ENCODE assay signal across 8 mouse cellular contexts in the genomic region with DNA sequence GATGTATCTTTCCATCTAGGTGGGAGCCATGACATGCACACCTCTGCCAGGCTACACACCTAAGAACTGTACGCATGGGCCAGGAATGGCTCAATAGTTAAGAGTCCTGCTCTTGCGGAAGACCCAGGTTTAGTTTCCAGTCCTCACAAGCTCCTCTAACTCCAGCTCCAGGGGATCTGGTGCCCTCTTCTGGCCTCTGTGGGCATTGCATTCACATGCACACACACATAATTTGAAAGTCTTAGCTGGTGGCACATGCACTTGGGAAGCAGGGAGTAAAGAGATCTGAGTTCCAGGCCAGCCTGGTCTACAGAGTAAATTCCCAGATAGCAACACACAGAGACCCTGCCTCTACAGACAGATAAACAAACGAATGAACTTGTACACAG. TPM values are rescaled to one million over a fixed set of nuclear protein-coding genes. Genes with fewer than 3 reads are reported as not detected.
DNase-seq lines count a peak whose midpoint lies in the region; ATAC-seq and TF ChIP-seq lines count a peak whose summit lies in the region.

No protein-coding gene starts in this region.

- WGBS in forebrain, embryonic 10.5 days: 95% methylated on average over 3 of the region's 3 CpGs
- WGBS in forebrain, embryonic 15.5 days: 89% methylated on average over 3 of the region's 3 CpGs
- 97% methylated on average over 3 of the region's 3 CpGs for WGBS in lung, embryonic 16.5 days
- WGBS in bone marrow, adult 2 months: 93% methylated on average over 3 of the region's 3 CpGs
- 96% methylated on average over 3 of the region's 3 CpGs for WGBS in small intestine, adult 2 months

- DNase-seq in forebrain, embryonic 10.5 days (ENCODE audit: extremely low spot score, low spot score): no peak
- no peak for DNase-seq in lung, postnatal 4 days
- no peak for DNase-seq in ovary, postnatal 14 days (ENCODE audit: low spot score)
- DNase-seq in spleen, postnatal 14 days (ENCODE audit: low spot score in 2 of 2): no peak

- no peak overlapping the region for H3K9ac ChIP-seq in forebrain, embryonic 15.5 days (replicated peaks)
- no peak overlapping the region for H3K9ac ChIP-seq in lung, embryonic 16.5 days (ENCODE audit: low read length)

- H3K36me3 ChIP-seq in forebrain, embryonic 10.5 days (replicated peaks): peaks cover 42% of the 10 kb centered on the region
- 0 out of 2 replicates have a peak, but pooled peaks cover 10% of the 10 kb centered on the region for H3K36me3 ChIP-seq in forebrain, embryonic 15.5 days
- peaks cover 10% of the 10 kb centered on the region for H3K36me3 ChIP-seq in lung, embryonic 16.5 days (ENCODE audit: control insufficient read depth, insufficient read depth, low read length)
- peaks cover 3% of the 10 kb centered on the region; the same call in 1 of the 2 replicates for H3K36me3 ChIP-seq in small intestine, adult 2 months (ENCODE audit: control insufficient read depth, insufficient read depth, low read length)

- H3K4me3 ChIP-seq in forebrain, embryonic 10.5 days: no peak overlapping the region
- H3K4me3 ChIP-seq in forebrain, embryonic 15.5 days: no peak overlapping the region
- H3K4me3 ChIP-seq in lung, embryonic 16.5 days (ENCODE audit: low read length): no peak overlapping the region
- no peak overlapping the region for H3K4me3 ChIP-seq in bone marrow, adult 2 months (replicated peaks; ENCODE audit: control insufficient read depth, low read depth, low read length)
- H3K4me3 ChIP-seq in small intestine, adult 2 months (ENCODE audit: low read depth, low read length): no peak overlapping the region

- peaks cover 35% of the 10 kb centered on the region for H3K4me1 ChIP-seq in forebrain, embryonic 10.5 days
- H3K4me1 ChIP-seq in forebrain, embryonic 15.5 days: peaks cover 12% of the 10 kb centered on the region
- H3K4me1 ChIP-seq in lung, embryonic 16.5 days (replicated peaks; ENCODE audit: control insufficient read depth, insufficient read depth, low read length): peaks cover 30% of the 10 kb centered on the region
- peaks cover 14% of the 10 kb centered on the region for H3K4me1 ChIP-seq in bone marrow, adult 2 months (ENCODE audit: control insufficient read depth, insufficient read depth, low read length)
- H3K4me1 ChIP-seq in small intestine, adult 2 months (ENCODE audit: control insufficient read depth, insufficient read depth, insufficient read length, low read length): peaks cover 3% of the 10 kb centered on the region

- no peak for ATAC-seq in forebrain, embryonic 15.5 days (replicated peaks)
- ATAC-seq in lung, embryonic 16.5 days (ENCODE audit: low read depth): no peak

- TF ChIP-seq POLR2A in bone marrow, adult 2 months (IDR thresholded peaks at IDR 0.05; ENCODE audit: borderline replicate concordance, control insufficient read depth, low read depth, low read length): no peak
- TF ChIP-seq POLR2A in small intestine, adult 2 months (IDR thresholded peaks at IDR 0.05; ENCODE audit: low read depth, low read length): no peak

- H3K4me2 ChIP-seq in forebrain, embryonic 15.5 days (replicated peaks): no peak overlapping the region
- H3K4me2 ChIP-seq in lung, embryonic 16.5 days (ENCODE audit: low read depth, low read length): no peak overlapping the region

- peaks cover 11% of the 10 kb centered on the region; the same call in 1 of the 2 replicates for H3K9me3 ChIP-seq in forebrain, embryonic 10.5 days
- H3K9me3 ChIP-seq in forebrain, embryonic 15.5 days: no peaks in the 10 kb centered on the region
- H3K9me3 ChIP-seq in lung, embryonic 16.5 days (ENCODE audit: control insufficient read depth, low read length): peaks cover 3% of the 10 kb centered on the region; the same call in 1 of the 2 replicates

- H3K27ac ChIP-seq in forebrain, embryonic 10.5 days: peak overlapping the region; percentile 77; the same call in 1 of the 2 replicates
- H3K27ac ChIP-seq in forebrain, embryonic 15.5 days (replicated peaks): no peak overlapping the region
- peak overlapping the region; percentile 93 for H3K27ac ChIP-seq in lung, embryonic 16.5 days (ENCODE audit: low read length)
- H3K27ac ChIP-seq in bone marrow, adult 2 months (ENCODE audit: control insufficient read depth, insufficient read depth, low read depth, low read length, poor library complexity): no peak overlapping the region
- H3K27ac ChIP-seq in small intestine, adult 2 months (ENCODE audit: insufficient read depth, low read depth, low read length): no peak overlapping the region

- H3K27me3 ChIP-seq in forebrain, embryonic 10.5 days (ENCODE audit: poor library complexity, severe bottlenecking): 0 out of 2 replicates have a peak, but pooled peaks cover 1% of the 10 kb centered on the region
- no peaks in the 10 kb centered on the region for H3K27me3 ChIP-seq in forebrain, embryonic 15.5 days
- H3K27me3 ChIP-seq in lung, embryonic 16.5 days (ENCODE audit: control insufficient read depth, insufficient read depth, low read depth, low read length): no peaks in the 10 kb centered on the region
- no peaks in the 10 kb centered on the region for H3K27me3 ChIP-seq in small intestine, adult 2 months (ENCODE audit: control insufficient read depth, insufficient read depth, low read length)

- TF ChIP-seq CTCF in bone marrow, adult 2 months (IDR thresholded peaks at IDR 0.05; ENCODE audit: control insufficient read depth, insufficient read depth, low read length): peak; percentile 45
- peak; percentile 22; the same call in 1 of the 2 replicates for TF ChIP-seq CTCF in small intestine, adult 2 months (IDR thresholded peaks at IDR 0.05; ENCODE audit: extremely low read depth, insufficient read length, insufficient replicate concordance, low read depth, low read length)

RNA-seq across cellular contexts. Expression of a gene that starts 13.0 kb away (rescaled TPM):
- polyA plus RNA-seq in forebrain, embryonic 10.5 days (2016; fragmentation: Nextera tagmentation; extraction: Ambion mirVana): 70.3 and 76.3 TPM in 2 replicates
- polyA plus RNA-seq in forebrain, embryonic 15.5 days (2015; fragmentation: Nextera tagmentation; extraction: Ambion mirVana): 62.5 and 63.7 TPM in 2 replicates
- 100 and 106 TPM in 2 replicates for polyA plus RNA-seq in lung, embryonic 16.5 days (2015; fragmentation: Nextera tagmentation; extraction: Ambion mirVana)
- 73.1 and 109 TPM in 2 replicates for polyA plus RNA-seq in bone marrow, adult 2 months (2011; ENCODE audit: insufficient read depth, insufficient read length, low replicate concordance, missing spikeins)
- 26.1 and 35.2 TPM in 2 replicates for polyA plus RNA-seq in small intestine, adult 2 months (2012; rRNA removed)

RNA-seq across cellular contexts. Expression of a gene that starts 13.4 kb away (rescaled TPM):
- 2,210 and 2,220 TPM in 2 replicates for polyA plus RNA-seq in forebrain, embryonic 10.5 days (2016; fragmentation: Nextera tagmentation; extraction: Ambion mirVana)
- polyA plus RNA-seq in forebrain, embryonic 15.5 days (2015; fragmentation: Nextera tagmentation; extraction: Ambion mirVana): 1,627 and 1,637 TPM in 2 replicates
- polyA plus RNA-seq in lung, embryonic 16.5 days (2015; fragmentation: Nextera tagmentation; extraction: Ambion mirVana): 1,477 and 1,506 TPM in 2 replicates
- polyA plus RNA-seq in bone marrow, adult 2 months (2011; ENCODE audit: insufficient read depth, insufficient read length, low replicate concordance, missing spikeins): 576 and 1,077 TPM in 2 replicates
- polyA plus RNA-seq in small intestine, adult 2 months (2012; rRNA removed): 93.8 and 157 TPM in 2 replicates

RNA-seq across cellular contexts. Expression of a gene that starts 15.5 kb away (rescaled TPM):
- polyA plus RNA-seq in forebrain, embryonic 10.5 days (2016; fragmentation: Nextera tagmentation; extraction: Ambion mirVana): 0.27 and 0.30 TPM in 2 replicates
- not detected in 2 replicates for polyA plus RNA-seq in forebrain, embryonic 15.5 days (2015; fragmentation: Nextera tagmentation; extraction: Ambion mirVana)
- polyA plus RNA-seq in lung, embryonic 16.5 days (2015; fragmentation: Nextera tagmentation; extraction: Ambion mirVana): 0.39 and 0.91 TPM in 2 replicates
- 9.3 TPM in 1 of 2 replicates, not detected in the other for polyA plus RNA-seq in bone marrow, adult 2 months (2011; ENCODE audit: insufficient read depth, insufficient read length, low replicate concordance, missing spikeins)
- polyA plus RNA-seq in small intestine, adult 2 months (2012; rRNA removed): 0.75 and 5.8 TPM in 2 replicates

RNA-seq across cellular contexts. Expression of a gene that starts 22.8 kb away (rescaled TPM):
- polyA plus RNA-seq in forebrain, embryonic 10.5 days (2016; fragmentation: Nextera tagmentation; extraction: Ambion mirVana): 114 and 117 TPM in 2 replicates
- 97.9 and 99.8 TPM in 2 replicates for polyA plus RNA-seq in forebrain, embryonic 15.5 days (2015; fragmentation: Nextera tagmentation; extraction: Ambion mirVana)
- 130 and 131 TPM in 2 replicates for polyA plus RNA-seq in lung, embryonic 16.5 days (2015; fragmentation: Nextera tagmentation; extraction: Ambion mirVana)
- 14.7 and 22.7 TPM in 2 replicates for polyA plus RNA-seq in bone marrow, adult 2 months (2011; ENCODE audit: insufficient read depth, insufficient read length, low replicate concordance, missing spikeins)
- 98.2 and 105 TPM in 2 replicates for polyA plus RNA-seq in small intestine, adult 2 months (2012; rRNA removed)

RNA-seq across cellular contexts. Expression of a gene that starts 30.9 kb away (rescaled TPM):
- polyA plus RNA-seq in forebrain, embryonic 10.5 days (2016; fragmentation: Nextera tagmentation; extraction: Ambion mirVana): 6.6 and 6.9 TPM in 2 replicates
- 4.2 and 4.6 TPM in 2 replicates for polyA plus RNA-seq in forebrain, embryonic 15.5 days (2015; fragmentation: Nextera tagmentation; extraction: Ambion mirVana)
- 3.1 and 3.5 TPM in 2 replicates for polyA plus RNA-seq in lung, embryonic 16.5 days (2015; fragmentation: Nextera tagmentation; extraction: Ambion mirVana)
- 6.9 and 14.8 TPM in 2 replicates for polyA plus RNA-seq in bone marrow, adult 2 months (2011; ENCODE audit: insufficient read depth, insufficient read length, low replicate concordance, missing spikeins)
- polyA plus RNA-seq in small intestine, adult 2 months (2012; rRNA removed): 4.6 and 6.2 TPM in 2 replicates

Comparison
In these comparisons a context has a peak if more than half of its experiments do, and no peak if none do; other contexts are left out.
1. H3K27ac ChIP-seq: peak in forebrain, embryonic 10.5 days (single experiment) and lung, embryonic 16.5 days (single experiment); none in forebrain, embryonic 15.5 days (single experiment), bone marrow, adult 2 months (single experiment) and small intestine, adult 2 months (single experiment).